Mouse (Mus musculus): ENCODE data around the gene Sema3d. TPM values are rescaled to one million over a fixed set of nuclear protein-coding genes. Genes with fewer than 3 reads are reported as not detected.
A peak's percentile ranks its signal among the peaks of the same experiment; 100 is the strongest.

Sema3d gene
- total RNA-seq, 1 experiment from 2014 or later: not detected

GRCm38 (mm10) chr5:12491704-12492103 is 108.5 kb downstream of the Sema3d start:
- no peak for ATAC-seq (ENCODE audit: extremely low read depth, insufficient number of reproducible peaks, low FRiP score, poor library complexity, severe bottlenecking)

GRCm38 (mm10) chr5:12498227-12498928 is 115.2 kb downstream of the Sema3d start:
- no peak for ATAC-seq (ENCODE audit: extremely low read depth, insufficient number of reproducible peaks, low FRiP score, poor library complexity, severe bottlenecking)

- ATAC-seq (ENCODE audit: extremely low read depth, insufficient number of reproducible peaks, low FRiP score, poor library complexity, severe bottlenecking): no peak
Observed at GRCm38 (mm10) chr5:12499037-12499436, 115.9 kb downstream of the Sema3d start.

GRCm38 (mm10) chr5:12499791-12500504 is 116.8 kb downstream of the Sema3d start:
- ATAC-seq (ENCODE audit: extremely low read depth, insufficient number of reproducible peaks, low FRiP score, poor library complexity, severe bottlenecking): no peak

- no peak for ATAC-seq (ENCODE audit: extremely low read depth, insufficient number of reproducible peaks, low FRiP score, poor library complexity, severe bottlenecking)
Observed at GRCm38 (mm10) chr5:12512471-12512870, 129.3 kb downstream of the Sema3d start.

GRCm38 (mm10) chr5:12515283-12515682 is 132.1 kb downstream of the Sema3d start:
- no peak for ATAC-seq (ENCODE audit: extremely low read depth, insufficient number of reproducible peaks, low FRiP score, poor library complexity, severe bottlenecking)

- no peak for ATAC-seq (ENCODE audit: extremely low read depth, insufficient number of reproducible peaks, low FRiP score, poor library complexity, severe bottlenecking)
Observed at GRCm38 (mm10) chr5:12525235-12525767, 142.1 kb downstream of the Sema3d start.

- ATAC-seq (ENCODE audit: extremely low read depth, insufficient number of reproducible peaks, low FRiP score, poor library complexity, severe bottlenecking): no peak
Observed at GRCm38 (mm10) chr5:12528596-12528995, 145.4 kb downstream of the Sema3d start.

GRCm38 (mm10) chr5:12529771-12530170 is 146.6 kb downstream of the Sema3d start:
- ATAC-seq (ENCODE audit: extremely low read depth, insufficient number of reproducible peaks, low FRiP score, poor library complexity, severe bottlenecking): no peak

- no peak for ATAC-seq (ENCODE audit: extremely low read depth, insufficient number of reproducible peaks, low FRiP score, poor library complexity, severe bottlenecking)
Observed at GRCm38 (mm10) chr5:12541268-12541667, 158.1 kb downstream of the Sema3d start.

GRCm38 (mm10) chr5:12549046-12549669 is 166.0 kb downstream of the Sema3d start:
- no peak for ATAC-seq (ENCODE audit: extremely low read depth, insufficient number of reproducible peaks, low FRiP score, poor library complexity, severe bottlenecking)

- no peak for ATAC-seq (ENCODE audit: extremely low read depth, insufficient number of reproducible peaks, low FRiP score, poor library complexity, severe bottlenecking)
Observed at GRCm38 (mm10) chr5:12555401-12555800, 172.2 kb downstream of the Sema3d start.

- no peak for ATAC-seq (ENCODE audit: extremely low read depth, insufficient number of reproducible peaks, low FRiP score, poor library complexity, severe bottlenecking)
Observed at GRCm38 (mm10) chr5:12557889-12558288, 174.7 kb downstream of the Sema3d start.

- ATAC-seq (ENCODE audit: extremely low read depth, insufficient number of reproducible peaks, low FRiP score, poor library complexity, severe bottlenecking): no peak
Observed at GRCm38 (mm10) chr5:12561740-12562139, 178.6 kb downstream of the Sema3d start.

GRCm38 (mm10) chr5:12562204-12562603 is 179.0 kb downstream of the Sema3d start:
- 0 out of 2 replicates have a peak, but pooled peaks have one; percentile 46 for ATAC-seq (ENCODE audit: extremely low read depth, insufficient number of reproducible peaks, low FRiP score, poor library complexity, severe bottlenecking)

- ATAC-seq (ENCODE audit: extremely low read depth, insufficient number of reproducible peaks, low FRiP score, poor library complexity, severe bottlenecking): no peak
Observed at GRCm38 (mm10) chr5:12563132-12563531, 179.9 kb downstream of the Sema3d start.

GRCm38 (mm10) chr5:12564602-12565220 is 181.5 kb downstream of the Sema3d start:
- ATAC-seq (ENCODE audit: extremely low read depth, insufficient number of reproducible peaks, low FRiP score, poor library complexity, severe bottlenecking): no peak

GRCm38 (mm10) chr5:12566568-12566967 is 183.4 kb downstream of the Sema3d start:
- ATAC-seq (ENCODE audit: extremely low read depth, insufficient number of reproducible peaks, low FRiP score, poor library complexity, severe bottlenecking): no peak

- ATAC-seq (ENCODE audit: extremely low read depth, insufficient number of reproducible peaks, low FRiP score, poor library complexity, severe bottlenecking): no peak
Observed at GRCm38 (mm10) chr5:12574551-12574950, 191.4 kb downstream of the Sema3d start.
